Mouse (Mus musculus) liver, adult 2 months (tissue): ENCODE data around the gene Gm49486. TPM values are rescaled to one million over a fixed set of nuclear protein-coding genes. Genes with fewer than 3 reads are reported as not detected.

Experiments
- DNase-seq: peaks from one replicate; pipeline ENCODE4 v3.0.0-alpha.2; 2011; ENCODE audit warnings: low read depth, low spot score; ENCODE audit errors: extremely low read depth
- H3K27ac ChIP-seq: fragments of 200-500 bp; replicated peaks from 2 replicates; pipeline ENCODE4 v1.5.1; 2012; ENCODE audit warnings: low read depth, mild to moderate bottlenecking, control low read depth, inconsistent platforms, low read length; ENCODE audit not compliant: insufficient read depth
- H3K27me3 ChIP-seq: fragments of 200-500 bp; 2 replicates; pipeline ENCODE4 v1.6.1; 2012; ENCODE audit warnings: mild to moderate bottlenecking, moderate library complexity, low read length, inconsistent platforms; ENCODE audit not compliant: control insufficient read depth, insufficient read depth
- H3K36me3 ChIP-seq: fragments of 200-500 bp; 2 replicates; pipeline ENCODE4 v1.6.1; 2012; ENCODE audit warnings: low read length, inconsistent platforms; ENCODE audit not compliant: control insufficient read depth, insufficient read depth
- H3K4me1 ChIP-seq: fragments of 200-500 bp; 2 replicates; pipeline ENCODE4 v1.6.1; 2011; ENCODE audit warnings: low read length; ENCODE audit not compliant: control insufficient read depth, insufficient read depth
- H3K4me3 ChIP-seq: fragments of 200-500 bp; 2 replicates; pipeline ENCODE4 v1.5.1; 2011; ENCODE audit warnings: low read depth, mild to moderate bottlenecking, control low read depth, low read length, moderate library complexity; ENCODE audit not compliant: insufficient read depth
- H3K79me2 ChIP-seq: fragments of 200-500 bp; 2 replicates; pipeline ENCODE4 v1.6.1; 2012; ENCODE audit warnings: inconsistent platforms, mild to moderate bottlenecking, low read length, moderate library complexity; ENCODE audit not compliant: control insufficient read depth, insufficient read depth
- H3K9ac ChIP-seq: fragments of 200-500 bp; 2 replicates; pipeline ENCODE4 v1.6.1; 2012; ENCODE audit warnings: low read depth, mild to moderate bottlenecking, control low read depth, inconsistent platforms, low read length
- CTCF ChIP-seq: fragments of 200-500 bp; IDR thresholded peaks from 2 replicates; pipeline ENCODE4 v1.5.1; 2011; ENCODE audit warnings: low read depth, low read length, control low read depth
- POLR2A ChIP-seq: fragments of 200-500 bp; IDR thresholded peaks from 2 replicates; pipeline ENCODE4 v1.6.1; 2011; ENCODE audit warnings: low read length, control low read depth; ENCODE audit not compliant: insufficient read depth; ENCODE audit errors: extremely low read depth
- whole genome bisulfite sequencing: fragments of 180-500 bp; shearing (Covaris S2); methylation state at CpG from one replicate; pipeline ENCODE4 v1.1.7; 2018; 5-methylcytosine and 5-hydroxymethylcytosine counted together
- polyA plus RNA-seq: library from polyadenylated mRNA; depleted of rRNA; stranded (reverse); fragments of >200 nt; gene quantifications from 2 replicates; pipeline ENCODE4 v1.2.3, GENCODE M21; 2012
- total RNA-seq: library from RNA; depleted of rRNA; stranded (reverse); fragments of >200 nt; gene quantifications from 2 replicates; pipeline ENCODE4 v1.2.3, GENCODE M21; 2014

The Gm49486 gene
- total and polyA plus RNA-seq, 2 experiments: not detected

GRCm38 (mm10) chr15:79286141-79286540 is 57.0 kb downstream of the Gm49486 start:
- Histone ChIP-seq H3K27me3 (no peaks in the 10 kb centered on the region), H3K79me2 (no peaks in the 10 kb centered on the region), H3K27ac (no peak overlapping the region), H3K36me3 (no peaks in the 10 kb centered on the region; the same call in 1 of the 2 replicates), H3K4me1 (no peaks in the 10 kb centered on the region), H3K4me3 (no peak overlapping the region), H3K9ac (no peak overlapping the region)
- 80% methylated on average over 7 of the region's 7 CpGs for WGBS
- TF ChIP-seq CTCF (no peak), POLR2A (no peak)
- no peak for DNase-seq

- H3K27me3 ChIP-seq: no peaks in the 10 kb centered on the region
- TF ChIP-seq POLR2A (no peak), CTCF (no peak)
- H3K4me3 ChIP-seq: no peak overlapping the region
- no peaks in the 10 kb centered on the region; the same call in 1 of the 2 replicates for H3K36me3 ChIP-seq
- WGBS: 96% methylated on average over 7 of the region's 7 CpGs
- no peak for DNase-seq
- H3K27ac ChIP-seq: no peak overlapping the region
- H3K79me2 ChIP-seq: no peaks in the 10 kb centered on the region
- H3K9ac ChIP-seq: no peak overlapping the region
- no peaks in the 10 kb centered on the region for H3K4me1 ChIP-seq
These were observed 57.9 kb downstream of the Gm49486 start for GRCm38 (mm10) chr15:79287091-79287490.

GRCm38 (mm10) chr15:79288387-79288786 is 59.2 kb downstream of the Gm49486 start:
- no peak for DNase-seq
- Histone ChIP-seq H3K4me3 (no peak overlapping the region), H3K4me1 (no peaks in the 10 kb centered on the region), H3K79me2 (no peaks in the 10 kb centered on the region), H3K27me3 (no peaks in the 10 kb centered on the region), H3K27ac (no peak overlapping the region), H3K9ac (no peak overlapping the region), H3K36me3 (peaks cover 2% of the 10 kb centered on the region; the same call in 1 of the 2 replicates)
- no peak for TF ChIP-seq POLR2A
- no peak for TF ChIP-seq CTCF
- 73% methylated on average over 3 of the region's 3 CpGs for WGBS

- Histone ChIP-seq H3K9ac (no peak overlapping the region), H3K36me3 (peaks cover 2% of the 10 kb centered on the region; the same call in 1 of the 2 replicates), H3K4me1 (no peaks in the 10 kb centered on the region), H3K4me3 (no peak overlapping the region), H3K27me3 (no peaks in the 10 kb centered on the region), H3K79me2 (no peaks in the 10 kb centered on the region), H3K27ac (no peak overlapping the region)
- no peak for DNase-seq
- 95% methylated on average over 12 of the region's 12 CpGs for WGBS
- TF ChIP-seq CTCF (no peak), POLR2A (no peak)
These were observed 60.2 kb downstream of the Gm49486 start for GRCm38 (mm10) chr15:79289441-79289840.

- no peak overlapping the region for H3K4me3 ChIP-seq
- WGBS: 97% methylated on average over 3 of the region's 3 CpGs
- TF ChIP-seq CTCF (no peak), POLR2A (no peak)
- no peak for DNase-seq
- peaks cover 2% of the 10 kb centered on the region; the same call in 1 of the 2 replicates for H3K36me3 ChIP-seq
- no peak overlapping the region for H3K9ac ChIP-seq
- no peaks in the 10 kb centered on the region for H3K79me2 ChIP-seq
- no peaks in the 10 kb centered on the region for H3K4me1 ChIP-seq
- H3K27ac ChIP-seq: no peak overlapping the region
- H3K27me3 ChIP-seq: no peaks in the 10 kb centered on the region
These were observed 61.1 kb downstream of the Gm49486 start for GRCm38 (mm10) chr15:79290340-79290739.

- Histone ChIP-seq H3K27me3 (no peaks in the 10 kb centered on the region), H3K36me3 (peaks cover 2% of the 10 kb centered on the region; the same call in 1 of the 2 replicates), H3K4me3 (no peak overlapping the region), H3K79me2 (no peaks in the 10 kb centered on the region), H3K27ac (no peak overlapping the region), H3K9ac (no peak overlapping the region), H3K4me1 (no peaks in the 10 kb centered on the region)
- no peak for DNase-seq
- WGBS: 91% methylated on average over 9 of the region's 9 CpGs
- TF ChIP-seq POLR2A (no peak), CTCF (no peak)
These were observed 63.6 kb downstream of the Gm49486 start for GRCm38 (mm10) chr15:79292779-79293178.
